Mouse (Mus musculus): Measurements from ENCODE around the gene Strap.
A peak's percentile ranks its signal among the peaks of the same experiment; 100 is the strongest.

Gene Strap

GRCm38 (mm10) chr6:137744700-137745099 is 9.8 kb downstream of the Strap start:
- H3K4me3 ChIP-seq (replicated peaks; ENCODE audit: low read length) = no peak overlapping the region
- TF ChIP-seq CTCF (conservative IDR thresholded peaks at IDR 0.05; ENCODE audit: low read length) (no peak), POU5F1 (IDR thresholded peaks at IDR 0.05; ENCODE audit: borderline replicate concordance, low read length) (no peak), NANOG (IDR thresholded peaks at IDR 0.05; ENCODE audit: borderline replicate concordance, low read length) (no peak)
- peaks cover 14% of the 10 kb centered on the region for H3K4me1 ChIP-seq (replicated peaks; ENCODE audit: low read depth, low read length)
- H3K9me3 ChIP-seq (ENCODE audit: low read length) = no peaks in the 10 kb centered on the region
- H3K36me3 ChIP-seq (ENCODE audit: insufficient read depth, low read length) = peaks cover 82% of the 10 kb centered on the region
- H3K27me3 ChIP-seq (ENCODE audit: insufficient read depth, low read length) = no peaks in the 10 kb centered on the region

DNA sequence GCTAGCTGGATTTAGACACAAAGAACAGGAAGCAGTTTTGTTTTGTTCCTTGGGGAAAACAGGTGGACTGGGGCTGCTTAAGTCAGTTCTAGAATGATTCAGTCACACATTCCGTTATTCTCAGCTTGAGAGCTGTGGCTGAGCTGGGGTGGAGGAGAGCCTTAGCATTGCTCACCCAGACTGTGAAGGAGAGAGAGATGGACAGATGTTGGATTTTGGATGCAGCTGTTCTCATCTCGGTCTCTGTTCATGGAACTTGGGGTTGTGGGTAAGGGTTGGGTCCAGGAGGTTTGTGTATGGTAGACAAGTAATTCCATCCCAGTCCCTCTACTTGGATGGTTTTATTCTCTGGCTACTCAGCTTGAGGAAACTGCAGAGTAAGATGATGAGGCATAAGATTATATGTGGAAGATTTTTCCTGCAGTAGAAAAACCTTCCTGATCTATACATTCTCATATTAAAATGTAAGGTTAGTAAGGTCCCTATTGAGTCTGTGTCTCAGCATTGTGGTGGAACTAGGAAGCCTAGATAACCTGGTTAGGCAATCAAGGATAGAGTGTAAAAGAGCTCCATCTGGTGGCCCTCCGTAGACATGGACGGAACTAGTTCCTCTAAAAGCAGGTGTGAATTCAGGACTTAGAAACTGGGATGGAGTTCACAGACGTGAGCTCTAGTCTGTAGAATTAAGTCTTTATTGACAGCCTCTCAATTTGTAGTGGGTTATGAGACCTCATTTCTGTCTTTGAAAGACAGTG is 12.5 kb downstream of the Strap start:
- no peaks in the 10 kb centered on the region for H3K9me3 ChIP-seq (ENCODE audit: low read length)
- H3K27me3 ChIP-seq (ENCODE audit: insufficient read depth, low read length) = no peaks in the 10 kb centered on the region
- peaks cover 82% of the 10 kb centered on the region for H3K36me3 ChIP-seq (ENCODE audit: insufficient read depth, low read length)
- H3K4me1 ChIP-seq (replicated peaks; ENCODE audit: low read depth, low read length) = peaks cover 12% of the 10 kb centered on the region
- no peak overlapping the region for H3K4me3 ChIP-seq (replicated peaks; ENCODE audit: low read length)
- TF ChIP-seq POU5F1 (IDR thresholded peaks at IDR 0.05; ENCODE audit: borderline replicate concordance, low read length) (no peak), CTCF (conservative IDR thresholded peaks at IDR 0.05; ENCODE audit: low read length) (peak; percentile 41)

- H3K9me3 ChIP-seq (ENCODE audit: low read length) = no peaks in the 10 kb centered on the region
- TF ChIP-seq NANOG (IDR thresholded peaks at IDR 0.05; ENCODE audit: borderline replicate concordance, low read length) (no peak), POU5F1 (IDR thresholded peaks at IDR 0.05; ENCODE audit: borderline replicate concordance, low read length) (no peak), CTCF (conservative IDR thresholded peaks at IDR 0.05; ENCODE audit: low read length) (no peak)
- no peaks in the 10 kb centered on the region for H3K27me3 ChIP-seq (ENCODE audit: insufficient read depth, low read length)
- H3K4me1 ChIP-seq (replicated peaks; ENCODE audit: low read depth, low read length) = peaks cover 22% of the 10 kb centered on the region
- H3K4me3 ChIP-seq (replicated peaks; ENCODE audit: low read length) = no peak overlapping the region
- H3K36me3 ChIP-seq (ENCODE audit: insufficient read depth, low read length) = peaks cover 57% of the 10 kb centered on the region
Observed at GRCm38 (mm10) chr6:137751551-137752274, 16.8 kb downstream of the Strap start.

DNA sequence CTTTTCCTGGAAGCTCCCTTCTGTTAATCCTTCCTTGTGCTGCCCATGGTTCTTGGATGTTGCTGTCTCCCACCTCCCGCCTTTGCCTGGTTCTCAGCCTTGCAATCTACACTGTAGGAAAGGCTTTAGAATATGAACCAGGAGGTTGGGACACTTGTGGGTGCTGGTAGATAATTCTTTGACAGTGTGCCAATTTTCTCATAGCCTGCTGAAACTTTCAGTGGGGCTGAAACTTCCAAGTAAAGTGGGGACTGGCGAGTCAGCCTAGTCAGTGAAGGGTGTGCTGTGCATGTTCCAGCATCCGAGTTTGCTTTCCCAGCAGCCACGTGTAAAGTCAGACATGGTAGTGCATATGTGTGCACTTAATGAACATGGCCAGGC is 17.4 kb downstream of the Strap start:
- no peak overlapping the region for H3K4me3 ChIP-seq (replicated peaks; ENCODE audit: low read length)

DNA sequence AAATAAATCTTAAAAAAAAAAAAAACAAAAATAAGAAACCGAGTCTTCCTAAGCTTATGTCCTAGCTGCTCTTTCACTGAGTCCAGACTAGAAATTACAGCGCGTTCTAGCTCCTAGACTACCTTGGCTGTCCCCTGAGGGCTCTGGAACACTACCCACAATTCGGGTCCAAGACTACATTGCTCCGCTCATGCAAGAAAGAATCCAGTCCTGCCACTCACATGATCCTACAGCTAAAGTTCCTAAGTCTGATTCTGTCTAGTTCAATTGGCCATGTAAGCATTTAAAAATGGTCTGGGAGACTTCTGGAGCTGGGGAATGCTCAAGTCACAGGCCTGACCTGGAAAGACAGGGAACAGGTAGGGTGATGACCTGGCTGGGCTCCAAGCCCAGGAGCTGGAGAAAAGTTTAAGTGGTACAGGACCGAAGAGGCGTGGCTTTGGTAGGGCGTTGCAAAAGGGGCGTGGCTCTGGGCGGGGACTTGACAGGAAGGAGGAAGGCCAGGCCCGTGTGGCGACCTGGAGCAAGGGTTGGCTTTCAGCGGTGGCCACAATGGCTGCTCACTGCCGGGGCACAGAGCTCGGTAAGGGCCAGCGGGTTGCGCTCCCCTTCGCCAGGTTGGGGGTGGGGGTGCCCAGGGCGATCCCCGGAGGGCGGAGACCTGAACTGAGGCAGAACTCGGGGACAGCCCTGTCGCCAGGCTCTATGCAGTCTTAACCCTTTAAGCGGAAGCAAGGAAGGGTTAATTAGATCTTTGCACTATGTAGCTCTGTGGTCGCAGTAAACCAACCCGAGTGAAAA is 19.4 kb downstream of the Strap start, which contains the start of gene Dera:
TSS of gene Dera (plus strand) at position 491 of the 801 bp plus-strand sequence.
- H3K9me3 ChIP-seq (ENCODE audit: low read length) = no peaks in the 10 kb centered on the region
- peaks cover 32% of the 10 kb centered on the region for H3K36me3 ChIP-seq (ENCODE audit: insufficient read depth, low read length)
- no peaks in the 10 kb centered on the region for H3K27me3 ChIP-seq (ENCODE audit: insufficient read depth, low read length)
- H3K4me3 ChIP-seq (replicated peaks; ENCODE audit: low read length) = peak within 1 kb of the TSS; percentile 82
- H3K4me1 ChIP-seq (replicated peaks; ENCODE audit: low read depth, low read length) = peaks cover 36% of the 10 kb centered on the region
- TF ChIP-seq NANOG (IDR thresholded peaks at IDR 0.05; ENCODE audit: borderline replicate concordance, low read length) (no peak), POU5F1 (IDR thresholded peaks at IDR 0.05; ENCODE audit: borderline replicate concordance, low read length) (no peak), CTCF (conservative IDR thresholded peaks at IDR 0.05; ENCODE audit: low read length) (no peak)

More for the DNA sequence above, 17.4 kb downstream of the Strap start:
- Histone ChIP-seq H3K36me3 (ENCODE audit: insufficient read depth, low read length) (peaks cover 52% of the 10 kb centered on the region), H3K27me3 (ENCODE audit: insufficient read depth, low read length) (no peaks in the 10 kb centered on the region), H3K4me1 (replicated peaks; ENCODE audit: low read depth, low read length) (peaks cover 25% of the 10 kb centered on the region), H3K9me3 (ENCODE audit: low read length) (no peaks in the 10 kb centered on the region)
- no peak for TF ChIP-seq CTCF (conservative IDR thresholded peaks at IDR 0.05; ENCODE audit: low read length)

- peaks cover 39% of the 10 kb centered on the region for H3K4me1 ChIP-seq (replicated peaks; ENCODE audit: low read depth, low read length)
- TF ChIP-seq NANOG (IDR thresholded peaks at IDR 0.05; ENCODE audit: borderline replicate concordance, low read length) (no peak), POU5F1 (IDR thresholded peaks at IDR 0.05; ENCODE audit: borderline replicate concordance, low read length) (no peak), CTCF (conservative IDR thresholded peaks at IDR 0.05; ENCODE audit: low read length) (no peak)
- peaks cover 27% of the 10 kb centered on the region for H3K36me3 ChIP-seq (ENCODE audit: insufficient read depth, low read length)
- no peaks in the 10 kb centered on the region for H3K9me3 ChIP-seq (ENCODE audit: low read length)
- no peaks in the 10 kb centered on the region for H3K27me3 ChIP-seq (ENCODE audit: insufficient read depth, low read length)
- H3K4me3 ChIP-seq (replicated peaks; ENCODE audit: low read length) = peak overlapping the region; percentile 82
Observed at GRCm38 (mm10) chr6:137754857-137755232, 20.0 kb downstream of the Strap start.

DNA sequence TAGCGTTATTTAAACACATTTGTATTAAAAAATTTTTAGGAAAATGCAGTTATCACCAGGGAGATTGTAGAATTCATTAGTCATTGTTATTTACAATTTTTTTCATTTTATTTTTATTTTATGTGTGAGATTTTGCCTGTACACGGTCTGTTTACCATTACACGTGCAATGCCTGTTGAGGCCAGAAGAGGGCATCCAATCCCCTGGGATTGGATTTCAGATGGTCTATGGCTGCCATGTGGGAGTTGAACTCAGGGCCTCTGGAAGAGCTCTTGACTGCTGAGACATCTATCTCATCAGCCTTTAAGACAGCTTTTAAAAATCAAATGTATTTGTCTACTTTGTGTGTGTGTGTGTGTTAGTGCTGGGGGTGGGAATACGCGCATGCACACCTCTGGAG is 21.4 kb downstream of the Strap start:
- TF ChIP-seq POU5F1 (IDR thresholded peaks at IDR 0.05; ENCODE audit: borderline replicate concordance, low read length) (no peak), CTCF (conservative IDR thresholded peaks at IDR 0.05; ENCODE audit: low read length) (peak; percentile 68), NANOG (IDR thresholded peaks at IDR 0.05; ENCODE audit: borderline replicate concordance, low read length) (no peak)
- H3K9me3 ChIP-seq (ENCODE audit: low read length) = no peaks in the 10 kb centered on the region
- peaks cover 14% of the 10 kb centered on the region for H3K36me3 ChIP-seq (ENCODE audit: insufficient read depth, low read length)
- H3K4me1 ChIP-seq (replicated peaks; ENCODE audit: low read depth, low read length) = peaks cover 47% of the 10 kb centered on the region
- no peaks in the 10 kb centered on the region for H3K27me3 ChIP-seq (ENCODE audit: insufficient read depth, low read length)
- H3K4me3 ChIP-seq (replicated peaks; ENCODE audit: low read length) = no peak overlapping the region

DNA sequence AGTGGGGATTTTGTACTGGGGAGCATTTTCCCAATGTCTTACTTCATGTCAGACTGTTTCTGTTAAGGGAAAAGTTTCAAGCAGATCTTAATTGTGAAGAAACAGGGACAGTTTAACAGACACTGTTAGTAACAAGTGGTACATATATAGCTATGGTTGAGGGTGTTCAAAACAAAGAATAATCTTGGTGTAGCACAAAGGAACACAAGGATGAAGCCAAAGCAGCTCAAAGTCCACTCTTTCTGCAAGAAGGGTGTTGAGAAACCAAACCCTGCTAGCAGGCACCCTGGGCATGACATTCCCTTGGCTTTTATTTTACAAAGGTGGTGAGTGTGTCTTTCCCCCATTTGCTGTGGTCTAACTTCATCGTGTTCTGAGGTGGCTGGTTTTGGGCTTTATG is 23.0 kb downstream of the Strap start:
- Histone ChIP-seq H3K9me3 (ENCODE audit: low read length) (no peaks in the 10 kb centered on the region), H3K4me1 (replicated peaks; ENCODE audit: low read depth, low read length) (peaks cover 63% of the 10 kb centered on the region), H3K27me3 (ENCODE audit: insufficient read depth, low read length) (no peaks in the 10 kb centered on the region), H3K4me3 (replicated peaks; ENCODE audit: low read length) (no peak overlapping the region), H3K36me3 (ENCODE audit: insufficient read depth, low read length) (no peaks in the 10 kb centered on the region)
- no peak for TF ChIP-seq POU5F1 (IDR thresholded peaks at IDR 0.05; ENCODE audit: borderline replicate concordance, low read length)
- TF ChIP-seq CTCF (conservative IDR thresholded peaks at IDR 0.05; ENCODE audit: low read length) = no peak
- no peak for TF ChIP-seq NANOG (IDR thresholded peaks at IDR 0.05; ENCODE audit: borderline replicate concordance, low read length)
